Mouse (Mus musculus) stomach, postnatal 0 days (tissue): Measurements from ENCODE around the gene Gpr18. TPM values are rescaled to one million over a fixed set of nuclear protein-coding genes. Genes with fewer than 3 reads are reported as not detected.
A peak's percentile ranks its signal among the peaks of the same experiment; 100 is the strongest.

Experiments used
- ATAC-seq: fragments of 200-750 bp; cut with Nextera tagmentation; 2 replicates; pipeline ENCODE4 v1.8.0; 2017; ENCODE audit not compliant: low FRiP score, low TSS enrichment
- DNase-seq: peaks from one replicate; pipeline ENCODE4 v3.0.0-alpha.2; 2016; ENCODE audit warnings: low spot score
- H3K27ac ChIP-seq: fragments of 300-500 bp; sonication (generic); replicated peaks from 2 replicates; pipeline ENCODE4 v1.5.1; 2014; ENCODE audit warnings: mild to moderate bottlenecking, control low read depth
- H3K27me3 ChIP-seq: fragments of 300-500 bp; sonication (generic); 2 replicates; pipeline ENCODE4 v1.6.1; 2014; ENCODE audit warnings: low read length; ENCODE audit not compliant: control insufficient read depth, insufficient read depth
- H3K36me3 ChIP-seq: fragments of 300-500 bp; sonication (generic); 2 replicates; pipeline ENCODE4 v1.6.1; 2014; ENCODE audit warnings: low read length, mixed read lengths; ENCODE audit not compliant: control insufficient read depth, insufficient read depth
- H3K4me1 ChIP-seq: fragments of 300-500 bp; sonication (generic); replicated peaks from 2 replicates; pipeline ENCODE4 v1.6.1; 2014; ENCODE audit warnings: antibody characterized with exemption; ENCODE audit not compliant: control insufficient read depth, insufficient read depth
- H3K4me2 ChIP-seq: fragments of 300-500 bp; sonication (generic); replicated peaks from 2 replicates; pipeline ENCODE4 v1.6.1; 2014; ENCODE audit warnings: low read depth, mild to moderate bottlenecking, control low read depth, moderate library complexity
- H3K4me3 ChIP-seq: fragments of 300-500 bp; sonication (generic); 2 replicates; pipeline ENCODE4 v1.5.1; 2014; ENCODE audit warnings: low read depth, low read length, control low read depth
- H3K9ac ChIP-seq: fragments of 300-500 bp; sonication (generic); 2 replicates; pipeline ENCODE4 v1.6.1; 2014; ENCODE audit warnings: mild to moderate bottlenecking, low read length, control low read depth, mixed read lengths
- H3K9me3 ChIP-seq: fragments of 300-500 bp; sonication (generic); 2 replicates; pipeline ENCODE4 v1.6.1; 2016; ENCODE audit warnings: low read length; ENCODE audit not compliant: control insufficient read depth
- CTCF ChIP-seq: IDR thresholded peaks from 2 replicates; pipeline ENCODE4 v1.5.1; 2016; ENCODE audit warnings: antibody characterized with exemption, low read depth, mild to moderate bottlenecking, moderate library complexity
- EP300 ChIP-seq: optimal IDR thresholded peaks from 2 replicates; pipeline ENCODE3; 2016; ENCODE audit warnings: antibody characterized with exemption
- WGBS: fragments of 180-500 bp; shearing (Covaris S2); extraction: QIAGEN DNeasy Blood & Tissue Kit; methylation state at CpG from one replicate; pipeline ENCODE4 v1.1.7; 2014; 5-methylcytosine and 5-hydroxymethylcytosine counted together
- polyA plus RNA-seq: library from polyadenylated mRNA; unstranded; fragments of >200 nt; fragmentation: Nextera tagmentation; extraction: Ambion mirVana; gene quantifications from 2 replicates; pipeline ENCODE4 v1.2.1, GENCODE M21; 2015

Gpr18 gene
- polyA plus RNA-seq, 1 experiment from 2014 or later = 0.06 TPM

DNA sequence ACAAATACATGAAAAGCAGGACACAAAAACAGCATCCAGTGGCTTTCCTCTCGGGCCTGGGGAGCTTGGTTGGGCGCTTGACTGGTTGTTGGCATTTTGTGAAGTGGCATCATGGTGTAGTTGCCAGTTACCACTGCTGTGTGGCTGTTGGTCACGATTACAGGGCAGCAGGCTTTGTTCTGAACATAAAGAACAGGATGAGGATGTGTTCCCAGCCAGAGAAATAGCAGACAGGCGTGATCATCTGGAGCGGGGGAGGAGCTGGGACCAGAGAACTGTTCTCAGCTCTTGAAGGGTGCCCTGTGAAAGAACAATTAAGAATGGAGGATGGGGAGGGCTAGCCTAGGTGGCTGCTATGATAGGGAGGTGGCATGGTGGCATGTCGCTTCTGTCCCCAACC is 11.3 kb upstream of the Gpr18 start:
- WGBS = 81% methylated on average over 6 of the region's 6 CpGs
- no peaks in the 10 kb centered on the region for H3K9me3 ChIP-seq
- H3K27ac ChIP-seq = no peak overlapping the region
- ATAC-seq (no peak), DNase-seq (peak; percentile 11)
- H3K4me2 ChIP-seq = no peak overlapping the region
- no peak overlapping the region for H3K4me3 ChIP-seq
- no peak overlapping the region for H3K9ac ChIP-seq
- no peaks in the 10 kb centered on the region for H3K4me1 ChIP-seq
- TF ChIP-seq EP300 (no peak), CTCF (no peak)
- H3K36me3 ChIP-seq = no peaks in the 10 kb centered on the region
- H3K27me3 ChIP-seq = no peaks in the 10 kb centered on the region

DNA sequence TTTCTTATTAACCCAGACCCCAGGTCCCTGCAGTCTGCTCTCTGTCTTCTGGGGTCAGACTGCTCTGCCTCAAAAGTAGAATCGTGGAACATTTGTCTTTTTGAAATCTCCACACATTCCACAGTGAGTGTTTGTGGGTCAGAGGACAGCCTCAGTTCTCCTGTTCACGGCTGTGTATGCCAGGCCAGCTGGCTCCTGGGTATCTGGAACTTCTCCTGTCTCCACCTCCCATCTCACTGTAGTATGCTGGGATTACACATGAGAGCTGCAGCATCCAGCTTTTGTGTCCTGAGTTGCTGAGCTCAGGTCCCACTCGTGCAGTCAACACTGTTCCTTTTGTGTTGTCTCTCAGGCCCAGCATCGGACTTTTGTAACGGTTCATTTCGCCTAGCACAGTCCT is 9.3 kb upstream of the Gpr18 start:
- DNase-seq = no peak
- no peak for ATAC-seq
- Histone ChIP-seq H3K4me1 (no peaks in the 10 kb centered on the region), H3K9ac (no peak overlapping the region), H3K4me2 (no peak overlapping the region), H3K4me3 (no peak overlapping the region), H3K27ac (no peak overlapping the region), H3K9me3 (no peaks in the 10 kb centered on the region), H3K36me3 (no peaks in the 10 kb centered on the region), H3K27me3 (no peaks in the 10 kb centered on the region)
- TF ChIP-seq CTCF (no peak), EP300 (no peak)
- 44% methylated on average over 6 of the region's 6 CpGs for WGBS

DNA sequence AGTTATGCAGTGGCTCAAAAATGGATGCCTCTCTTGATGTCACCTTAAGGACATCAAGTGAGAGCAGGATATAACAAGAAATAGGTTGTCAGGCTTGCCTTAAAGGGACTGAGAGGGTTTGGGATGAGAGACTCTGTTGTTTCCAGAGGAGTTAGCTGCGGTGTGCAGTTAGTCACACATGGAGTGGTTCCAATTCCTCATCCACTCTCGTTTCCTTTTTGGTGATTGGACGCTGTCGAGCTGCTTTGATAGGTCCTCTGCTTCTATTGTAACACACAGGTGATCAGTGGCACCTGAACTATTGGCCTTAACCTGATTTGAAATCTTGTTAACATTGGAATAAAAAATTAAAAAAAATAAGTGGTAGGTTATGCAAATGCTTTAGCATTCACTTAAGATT is 7.2 kb upstream of the Gpr18 start:
- Histone ChIP-seq H3K4me2 (no peak overlapping the region), H3K9ac (no peak overlapping the region), H3K27ac (no peak overlapping the region), H3K9me3 (no peaks in the 10 kb centered on the region), H3K4me1 (no peaks in the 10 kb centered on the region), H3K4me3 (no peak overlapping the region), H3K36me3 (no peaks in the 10 kb centered on the region), H3K27me3 (no peaks in the 10 kb centered on the region)
- DNase-seq (peak; percentile 3), ATAC-seq (no peak)
- no peak for TF ChIP-seq EP300
- TF ChIP-seq CTCF = no peak
- 79% methylated on average over 4 of the region's 4 CpGs for WGBS

DNA sequence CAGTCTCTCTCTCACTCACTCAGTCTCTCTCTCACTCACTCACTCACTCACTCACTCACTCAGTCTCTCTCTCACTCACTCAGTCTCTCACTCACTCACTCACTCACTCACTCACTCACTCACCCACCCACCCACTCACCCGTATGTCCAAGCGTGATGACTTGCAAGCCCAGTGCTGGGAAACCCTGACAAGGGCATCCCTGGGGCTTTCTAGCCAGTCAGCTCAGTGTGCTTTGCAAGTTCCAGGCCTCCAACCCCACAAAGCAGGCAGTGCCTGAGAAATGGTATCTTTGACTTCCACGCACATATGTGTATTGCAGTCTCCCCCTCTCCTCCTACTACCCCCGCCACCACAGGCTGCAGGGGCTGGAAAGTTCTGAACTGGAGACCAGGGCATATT is 6.4 kb upstream of the Gpr18 start:
- Histone ChIP-seq H3K4me2 (no peak overlapping the region), H3K9ac (no peak overlapping the region), H3K27me3 (no peaks in the 10 kb centered on the region), H3K36me3 (no peaks in the 10 kb centered on the region; the same call in 1 of the 2 replicates), H3K4me3 (no peak overlapping the region), H3K4me1 (no peaks in the 10 kb centered on the region), H3K27ac (no peak overlapping the region), H3K9me3 (no peaks in the 10 kb centered on the region)
- 94% methylated on average over 4 of the region's 4 CpGs for WGBS
- ATAC-seq = no peak
- DNase-seq = peak; percentile 11
- TF ChIP-seq CTCF (no peak), EP300 (no peak)

DNA sequence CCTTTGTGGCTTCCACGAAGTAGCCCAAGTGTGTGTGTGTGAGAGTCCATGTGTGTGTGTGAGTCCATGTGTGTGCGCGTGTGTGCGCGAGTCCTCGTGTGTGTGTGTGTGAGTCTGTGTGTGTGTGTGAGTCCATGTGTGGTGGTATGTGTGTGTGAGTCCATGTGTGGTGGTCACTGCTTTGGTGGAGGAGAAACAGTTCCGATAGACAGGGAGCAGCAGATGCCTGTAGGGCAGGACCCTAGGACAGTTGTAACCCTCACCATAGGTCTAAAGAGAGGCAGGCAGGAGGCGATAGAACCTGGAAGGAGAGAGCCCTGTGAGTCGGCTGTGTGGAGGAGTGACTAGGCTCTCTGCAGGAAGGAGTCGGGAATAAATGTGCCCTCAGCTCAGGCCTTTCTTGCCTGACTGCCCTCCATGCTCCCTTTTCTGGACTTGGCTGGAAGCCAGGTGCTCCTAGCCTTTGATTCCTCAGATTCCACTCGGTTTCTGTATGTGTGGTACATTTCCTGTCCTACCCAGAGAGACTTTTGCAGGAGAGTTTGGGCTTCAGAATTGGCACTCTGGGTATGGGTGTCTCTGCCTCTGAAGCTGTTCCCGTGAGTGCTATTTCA is 5.0 kb upstream of the Gpr18 start:
- H3K9ac ChIP-seq = no peak overlapping the region
- H3K9me3 ChIP-seq = no peaks in the 10 kb centered on the region
- peaks cover 3% of the 10 kb centered on the region for H3K36me3 ChIP-seq
- H3K4me3 ChIP-seq = no peak overlapping the region
- TF ChIP-seq EP300 (no peak), CTCF (no peak; the same call in 1 of the 2 replicates)
- peak; percentile 23 for DNase-seq
- no peak; the same call in 1 of the 2 replicates for ATAC-seq
- H3K4me2 ChIP-seq = no peak overlapping the region
- no peaks in the 10 kb centered on the region for H3K4me1 ChIP-seq
- no peaks in the 10 kb centered on the region for H3K27me3 ChIP-seq
- H3K27ac ChIP-seq = no peak overlapping the region
- WGBS = 76% methylated on average over 12 of the region's 12 CpGs

DNA sequence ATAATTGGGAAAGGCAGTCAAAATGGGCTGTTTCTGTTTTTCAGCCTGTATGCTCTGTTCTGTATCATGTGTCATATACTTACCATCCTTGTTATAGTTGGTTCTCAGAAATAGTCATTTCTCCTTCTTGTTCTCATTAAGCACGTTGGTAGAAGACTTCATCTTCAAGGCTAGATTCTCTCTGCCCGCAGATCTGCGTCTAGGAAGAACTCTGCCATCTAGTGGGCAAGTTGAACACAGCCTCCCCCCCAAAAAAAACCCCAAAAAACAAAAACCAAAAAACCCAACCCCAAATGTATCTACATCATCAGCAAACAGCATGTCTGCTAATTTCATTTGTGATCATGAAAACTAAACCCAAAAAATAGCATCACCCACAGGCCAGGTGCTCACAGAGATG is 4.2 kb upstream of the Gpr18 start:
- no peaks in the 10 kb centered on the region for H3K9me3 ChIP-seq
- H3K27ac ChIP-seq = no peak overlapping the region
- no peak overlapping the region for H3K4me2 ChIP-seq
- no peak overlapping the region for H3K9ac ChIP-seq
- ATAC-seq = no peak
- 13% methylated on average over 3 of the region's 3 CpGs for WGBS
- DNase-seq = no peak
- TF ChIP-seq EP300 (no peak), CTCF (peak; percentile 80)
- H3K4me1 ChIP-seq = no peaks in the 10 kb centered on the region
- no peaks in the 10 kb centered on the region for H3K27me3 ChIP-seq
- H3K4me3 ChIP-seq = no peak overlapping the region
- H3K36me3 ChIP-seq = peaks cover 3% of the 10 kb centered on the region
